Mouse (Mus musculus) cerebellum, adult 2 months (tissue): ENCODE results near the gene Tmem208. TPM values are rescaled to one million over a fixed set of nuclear protein-coding genes. Genes with fewer than 3 reads are reported as not detected.

Source experiments
- DNase-seq, 2 experiments: peaks; one replicate each; pipeline ENCODE4 v3.0.0; 2021
- H3K27ac ChIP-seq: fragments of 200-500 bp; 2 replicates; pipeline ENCODE4 v1.5.1; 2012; ENCODE audit warnings: low read length, control low read depth, inconsistent platforms; ENCODE audit not compliant: insufficient read depth
- H3K27me3 ChIP-seq: fragments of 200-500 bp; 2 replicates; pipeline ENCODE4 v1.6.1; 2012; ENCODE audit warnings: inconsistent platforms, mild to moderate bottlenecking, low read length, moderate library complexity; ENCODE audit not compliant: control insufficient read depth, insufficient read depth
- H3K4me1 ChIP-seq: fragments of 200-500 bp; 2 replicates; pipeline ENCODE4 v1.6.1; 2011; ENCODE audit warnings: low read length; ENCODE audit not compliant: control insufficient read depth, insufficient read depth
- H3K4me3 ChIP-seq: fragments of 200-500 bp; replicated peaks from 2 replicates; pipeline ENCODE3; 2011; ENCODE audit warnings: mild to moderate bottlenecking, low read depth, low read length, control low read depth; ENCODE audit not compliant: insufficient read depth
- CTCF ChIP-seq: fragments of 200-500 bp; IDR thresholded peaks from 2 replicates; pipeline ENCODE4 v1.5.1; 2011; ENCODE audit warnings: low read depth, mild to moderate bottlenecking, control low read depth, low read length, moderate library complexity, borderline replicate concordance; ENCODE audit not compliant: insufficient read depth
- POLR2A ChIP-seq: fragments of 200-500 bp; IDR thresholded peaks from 2 replicates; pipeline ENCODE4 v1.6.1; 2011; ENCODE audit warnings: low read length, control low read depth, borderline replicate concordance; ENCODE audit not compliant: insufficient read depth
- WGBS: fragments of 180-500 bp; shearing (Covaris S2); methylation state at CpG from one replicate; pipeline ENCODE4 v1.1.7; 2018; 5-methylcytosine and 5-hydroxymethylcytosine counted together
- polyA plus RNA-seq: library from polyadenylated mRNA; depleted of rRNA; stranded (reverse); fragments of >200 nt; gene quantifications from 2 replicates; pipeline ENCODE4 v1.2.3, GENCODE M21; 2012

Gene Tmem208
- polyA plus RNA-seq, 1 experiment, result 106 TPM

- H3K27me3 ChIP-seq, result no peaks in the 10 kb centered on the region
- no peak for TF ChIP-seq POLR2A
- no peak for TF ChIP-seq CTCF
- peaks cover 20% of the 10 kb centered on the region for H3K4me1 ChIP-seq
- 83% methylated on average over 11 of the region's 11 CpGs for WGBS
- no peak overlapping the region for H3K4me3 ChIP-seq
- no peak for DNase-seq
- no peak overlapping the region for H3K27ac ChIP-seq
Observed at GRCm38 (mm10) chr8:105318662-105319190, 7.4 kb upstream of the Tmem208 start.

GRCm38 (mm10) chr8:105323183-105323582, 3.0 kb upstream of the Tmem208 start:
- Histone ChIP-seq H3K27ac (no peak overlapping the region), H3K27me3 (no peaks in the 10 kb centered on the region), H3K4me3 (no peak overlapping the region), H3K4me1 (peaks cover 4% of the 10 kb centered on the region; the same call in 1 of the 2 replicates)
- 90% methylated on average over 4 of the region's 4 CpGs for WGBS
- TF ChIP-seq CTCF (no peak), POLR2A (no peak)
- DNase-seq, result no peak

- Histone ChIP-seq H3K27ac (peak overlapping the region; percentile 58; the same call in 1 of the 2 replicates), H3K4me3 (peak overlapping the region; percentile 83), H3K27me3 (no peaks in the 10 kb centered on the region), H3K4me1 (peaks cover 3% of the 10 kb centered on the region; the same call in 1 of the 2 replicates)
- DNase-seq, result peak in 1 of 2 experiments; percentile 34
- TF ChIP-seq POLR2A (no peak), CTCF (no peak)
- 1% methylated on average over 12 of the region's 12 CpGs for WGBS
Observed at GRCm38 (mm10) chr8:105325641-105326093, 487 bp upstream of the Tmem208 start.

- peak in 1 of 2 experiments; percentile 20 for DNase-seq
- Histone ChIP-seq H3K27ac (no peak overlapping the region), H3K27me3 (no peaks in the 10 kb centered on the region), H3K4me3 (peak overlapping the region; percentile 83), H3K4me1 (peaks cover 3% of the 10 kb centered on the region; the same call in 1 of the 2 replicates)
- TF ChIP-seq CTCF (no peak), POLR2A (no peak)
- WGBS, result 26% methylated on average over 6 of the region's 6 CpGs
Observed at GRCm38 (mm10) chr8:105326968-105327367, 814 bp downstream of the Tmem208 start.

- H3K27me3 ChIP-seq, result no peaks in the 10 kb centered on the region
- DNase-seq, result no peak
- no peak overlapping the region for H3K4me3 ChIP-seq
- TF ChIP-seq POLR2A, result no peak
- TF ChIP-seq CTCF, result no peak
- no peak overlapping the region for H3K27ac ChIP-seq
- 86% methylated on average over 12 of the region's 12 CpGs for WGBS
- H3K4me1 ChIP-seq, result peaks cover 3% of the 10 kb centered on the region; the same call in 1 of the 2 replicates
Observed at GRCm38 (mm10) chr8:105330325-105330724, 4.2 kb downstream of the Tmem208 start.

GRCm38 (mm10) chr8:105331469-105331868, 5.3 kb downstream of the Tmem208 start:
- Histone ChIP-seq H3K4me1 (peaks cover 3% of the 10 kb centered on the region; the same call in 1 of the 2 replicates), H3K4me3 (no peak overlapping the region), H3K27ac (no peak overlapping the region), H3K27me3 (no peaks in the 10 kb centered on the region)
- WGBS, result 92% methylated on average over 22 of the region's 22 CpGs
- DNase-seq, result peak in 1 of 2 experiments; percentile 3
- TF ChIP-seq POLR2A (no peak), CTCF (no peak)

- no peak for TF ChIP-seq CTCF
- no peak for TF ChIP-seq POLR2A
- no peak overlapping the region for H3K4me3 ChIP-seq
- H3K4me1 ChIP-seq, result peaks cover 3% of the 10 kb centered on the region; the same call in 1 of the 2 replicates
- 91% methylated on average over 9 of the region's 9 CpGs for WGBS
- no peak for DNase-seq
- no peak overlapping the region for H3K27ac ChIP-seq
- no peaks in the 10 kb centered on the region for H3K27me3 ChIP-seq
Observed at GRCm38 (mm10) chr8:105331931-105332330, 5.8 kb downstream of the Tmem208 start.

GRCm38 (mm10) chr8:105332523-105332922, 6.4 kb downstream of the Tmem208 start:
- TF ChIP-seq CTCF (no peak), POLR2A (no peak)
- Histone ChIP-seq H3K4me3 (no peak overlapping the region), H3K27me3 (no peaks in the 10 kb centered on the region), H3K4me1 (peaks cover under 1% of the 10 kb centered on the region; the same call in 1 of the 2 replicates), H3K27ac (no peak overlapping the region)
- DNase-seq, result no peak
- WGBS, result 80% methylated on average over 2 of the region's 2 CpGs
